Comparison of ENCODE assay signal across 8 mouse cellular contexts in the genomic region with DNA sequence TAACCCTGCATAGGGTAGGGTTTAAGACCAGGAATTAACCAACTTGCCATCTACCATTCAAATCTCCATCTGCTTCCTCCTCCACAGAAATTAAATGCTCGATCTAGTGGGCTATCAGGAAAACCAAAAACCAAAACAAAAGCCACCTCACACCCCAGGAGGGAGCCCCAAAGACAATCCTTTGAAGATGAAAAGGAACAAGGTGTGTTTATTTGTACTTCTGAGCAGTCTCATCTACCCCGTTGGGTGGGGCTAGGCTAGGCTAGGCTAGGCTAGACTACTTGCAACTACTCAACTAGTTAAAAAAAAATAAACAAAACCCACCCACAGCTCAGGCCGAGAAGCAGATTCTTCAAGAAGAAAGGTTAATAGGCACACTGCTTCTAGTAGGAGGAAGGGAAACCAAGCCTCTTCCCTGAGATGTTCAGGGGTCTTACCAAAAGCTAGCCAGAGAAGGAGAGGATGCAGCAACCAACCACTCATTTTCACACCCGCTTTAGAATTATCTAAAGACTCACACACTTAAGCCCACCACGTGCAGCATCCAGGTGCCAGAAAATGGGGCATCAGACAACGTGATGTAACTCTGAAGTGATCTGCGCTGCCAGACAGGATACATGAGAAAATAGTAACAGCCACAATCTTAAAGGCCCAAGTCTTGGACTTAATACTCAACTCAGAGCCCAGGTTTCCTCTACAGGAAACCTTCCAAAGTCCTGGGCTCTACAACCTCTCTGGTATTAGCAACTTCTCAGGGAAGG. TPM values are rescaled to one million over a fixed set of nuclear protein-coding genes. Genes with fewer than 3 reads are reported as not detected.
A peak's percentile ranks its signal among the peaks of the same experiment; 100 is the strongest.
DNase-seq lines count a peak whose midpoint lies in the region; ATAC-seq and TF ChIP-seq lines count a peak whose summit lies in the region.

No protein-coding gene starts in this region.

- H3K27me3 ChIP-seq in forebrain, embryonic 14.5 days (replicated peaks; ENCODE audit: control insufficient read depth, insufficient read depth, low read length), result no peaks in the 10 kb centered on the region
- no peaks in the 10 kb centered on the region for H3K27me3 ChIP-seq in midbrain, embryonic 12.5 days

- peak overlapping the region; percentile 78; the same call in 1 of the 2 replicates for H3K4me2 ChIP-seq in forebrain, embryonic 14.5 days (ENCODE audit: low read length)
- H3K4me2 ChIP-seq in midbrain, embryonic 12.5 days (replicated peaks), result peak overlapping the region; percentile 87

- intact Hi-C loops in left cerebral cortex, adult 2 months (cut with DNase I), result no loop called here

- no peaks in the 10 kb centered on the region for H3K9me3 ChIP-seq in forebrain, embryonic 14.5 days (replicated peaks; ENCODE audit: control insufficient read depth, low read length)
- H3K9me3 ChIP-seq in midbrain, embryonic 12.5 days, result no peaks in the 10 kb centered on the region

- no peak for ATAC-seq in forebrain, embryonic 14.5 days
- no peak for ATAC-seq in midbrain, embryonic 12.5 days (ENCODE audit: low FRiP score, low read depth)

- no peak for DNase-seq in left cerebral cortex, adult 2 months (ENCODE audit: extremely low spot score in 1 of 2, low spot score in 2 of 2)
- no peak for DNase-seq in left cerebral cortex, adult 11 months (ENCODE audit: low spot score)
- no peak for DNase-seq in forebrain, embryonic 14.5 days (ENCODE audit: low spot score)
- DNase-seq in thymus, postnatal 0 days (ENCODE audit: low spot score), result peak; percentile 82
- no peak for DNase-seq in ovary, adult 18-20 months (ENCODE audit: low spot score)
- no peak for DNase-seq in cerebellum, postnatal 14 days
- no peak for DNase-seq in cerebellum, adult 9-10 months

- peaks cover 14% of the 10 kb centered on the region for H3K4me1 ChIP-seq in forebrain, embryonic 14.5 days (ENCODE audit: control insufficient read depth, insufficient read depth, low read length)
- peaks cover 21% of the 10 kb centered on the region for H3K4me1 ChIP-seq in midbrain, embryonic 12.5 days

- H3K4me3 ChIP-seq in left cerebral cortex, adult 2 months, result peak overlapping the region; percentile 13; the same call in 1 of the 2 replicates
- no peak overlapping the region for H3K4me3 ChIP-seq in forebrain, embryonic 14.5 days (ENCODE audit: low read depth, low read length)
- no peak overlapping the region for H3K4me3 ChIP-seq in midbrain, embryonic 12.5 days

- no peak overlapping the region for H3K9ac ChIP-seq in forebrain, embryonic 14.5 days (ENCODE audit: low read length)
- H3K9ac ChIP-seq in midbrain, embryonic 12.5 days (replicated peaks), result no peak overlapping the region

- no peak for TF ChIP-seq CTCF in left cerebral cortex, adult 2 months (IDR thresholded peaks at IDR 0.05)

- WGBS in forebrain, embryonic 14.5 days, result 78% methylated on average over 7 of the region's 7 CpGs
- 79% methylated on average over 7 of the region's 7 CpGs for WGBS in midbrain, embryonic 12.5 days

- H3K27ac ChIP-seq in left cerebral cortex, adult 2 months, result peak overlapping the region; percentile 89; the same call in 1 of the 2 replicates
- no peak overlapping the region for H3K27ac ChIP-seq in forebrain, embryonic 14.5 days (ENCODE audit: low read depth, low read length)
- no peak overlapping the region for H3K27ac ChIP-seq in midbrain, embryonic 12.5 days (replicated peaks)

- no peaks in the 10 kb centered on the region for H3K36me3 ChIP-seq in forebrain, embryonic 14.5 days (ENCODE audit: control insufficient read depth, insufficient read depth, low read length)
- H3K36me3 ChIP-seq in midbrain, embryonic 12.5 days, result 0 out of 2 replicates have a peak, but pooled peaks cover 5% of the 10 kb centered on the region

RNA-seq across cellular contexts. Expression of gene Ldlrad3, which starts 2.3 kb away (rescaled TPM):
- total RNA-seq in left cerebral cortex, adult 2 months (2021), result 10 to 100 TPM in 1 of 2 experiments, 1 to 10 TPM in 1; 9.1 to 10.3 TPM
- 18.1 and 21.1 TPM in 2 replicates for polyA plus RNA-seq in forebrain, embryonic 14.5 days (2014; fragmentation: Nextera tagmentation; extraction: Ambion mirVana)
- 58.8 and 60.0 TPM in 2 replicates for polyA plus RNA-seq in midbrain, embryonic 12.5 days (2016; fragmentation: Nextera tagmentation; extraction: Ambion mirVana)
- 10.3 and 13.6 TPM in 2 replicates for polyA plus RNA-seq in thymus, postnatal 0 days (2015; fragmentation: Nextera tagmentation; extraction: Ambion mirVana)
